Mouse (Mus musculus) MEL (cell line): ENCODE measurements at regions not wholly inside any gene's neighbourhood (a gene's known extent, or its start where the extent isn't known, plus 50 kb on each side); places are given as distances from the start of the nearest gene placed in this dataset.

ENCODE experiments used
- DNase-seq: peaks from one replicate; pipeline ENCODE4 v3.0.0; 2011; ENCODE audit warnings: low read depth, low spot score
- H3K27ac ChIP-seq: 2 replicates; pipeline ENCODE4 v1.5.1; 2012; ENCODE audit warnings: low read depth, mild to moderate bottlenecking, control low read depth, low read length, moderate library complexity; ENCODE audit not compliant: control insufficient read depth
- H3K27me3 ChIP-seq, 2 experiments: fragments of 150-350 bp in 1 of 2; sonication (generic) in 1 of 2; 2 replicates each; pipeline ENCODE4 v1.6.1; 2012; ENCODE audit warnings: low read length in 2 of 2, mild to moderate bottlenecking in 2 of 2, improper control_type of control experiment in 1 of 2, moderate library complexity in 1 of 2; ENCODE audit not compliant: insufficient read depth in 2 of 2, control insufficient read depth in 1 of 2
- H3K36me3 ChIP-seq, 2 experiments: 2 replicates each; pipeline ENCODE4 v1.6.1; 2012 to 2014; ENCODE audit warnings: low read length in 2 of 2, improper control_type of control experiment in 1 of 2, inconsistent platforms in 1 of 2, mild to moderate bottlenecking in 1 of 2; ENCODE audit not compliant: insufficient read depth in 2 of 2, control insufficient read depth in 1 of 2
- H3K4me1 ChIP-seq, 2 experiments: fragments of 150-350 bp in 1 of 2; sonication (generic) in 1 of 2; 2 replicates each; pipeline ENCODE4 v1.6.1; 2012; ENCODE audit warnings: low read length in 2 of 2, improper control_type of control experiment in 1 of 2, mild to moderate bottlenecking in 1 of 2; ENCODE audit not compliant: insufficient read depth in 2 of 2, control insufficient read depth in 1 of 2
- H3K4me3 ChIP-seq, 2 experiments: fragments of 150-350 bp in 1 of 2; sonication (generic) in 1 of 2; 2 replicates each; pipeline ENCODE4 v1.5.1; 2012; ENCODE audit warnings: low read depth in 2 of 2, low read length in 2 of 2, mild to moderate bottlenecking in 2 of 2, moderate library complexity in 2 of 2, control low read depth in 1 of 2, improper control_type of control experiment in 1 of 2; ENCODE audit not compliant: control insufficient read depth in 1 of 2, insufficient read depth in 1 of 2
- H3K79me2 ChIP-seq: 2 replicates; pipeline ENCODE4 v1.6.1; 2012; ENCODE audit warnings: mild to moderate bottlenecking, low read length, moderate library complexity; ENCODE audit not compliant: control insufficient read depth, poor library complexity, insufficient read depth
- H3K9ac ChIP-seq: 2 replicates; pipeline ENCODE4 v1.6.1; 2012; ENCODE audit warnings: low read depth, mild to moderate bottlenecking, control low read depth, low read length, moderate library complexity; ENCODE audit not compliant: control insufficient read depth, poor library complexity, severe bottlenecking
- H3K9me3 ChIP-seq: fragments of 150-350 bp; sonication (generic); replicated peaks from 2 replicates; pipeline ENCODE4 v1.6.1; 2012; ENCODE audit warnings: mild to moderate bottlenecking, low read length, improper control_type of control experiment, moderate library complexity; ENCODE audit not compliant: insufficient read depth
- BHLHE40 ChIP-seq: IDR thresholded peaks from 2 replicates; pipeline ENCODE4 v1.6.1; 2012; ENCODE audit warnings: low read depth, mild to moderate bottlenecking, inconsistent platforms, low read length, improper control_type of control experiment, borderline replicate concordance
- ELF1 ChIP-seq: IDR thresholded peaks from 2 replicates; pipeline ENCODE4 v1.6.1; 2014; ENCODE audit warnings: low read depth, mild to moderate bottlenecking, inconsistent platforms, low read length, improper control_type of control experiment, moderate library complexity
- ETS1 ChIP-seq: IDR thresholded peaks from 2 replicates; pipeline ENCODE4 v1.6.1; 2012; ENCODE audit warnings: low read depth, mild to moderate bottlenecking, inconsistent platforms, low read length, improper control_type of control experiment, moderate library complexity
- KAT2A ChIP-seq: conservative IDR thresholded peaks from 2 replicates; pipeline ENCODE4 v1.6.1; 2012; ENCODE audit warnings: low read depth, low read length, improper control_type of control experiment, inconsistent platforms
- MAZ ChIP-seq: IDR thresholded peaks from 2 replicates; pipeline ENCODE4 v1.6.1; 2012; ENCODE audit warnings: low read depth, mild to moderate bottlenecking, inconsistent platforms, low read length, improper control_type of control experiment
- MYB ChIP-seq: IDR thresholded peaks from 2 replicates; pipeline ENCODE4 v1.6.1; 2011; ENCODE audit warnings: mild to moderate bottlenecking, low read depth, low read length, improper control_type of control experiment
- MYC ChIP-seq: IDR thresholded peaks from 2 replicates; pipeline ENCODE4 v1.6.1; 2011; ENCODE audit warnings: low read depth, mild to moderate bottlenecking, low read length, improper control_type of control experiment, moderate library complexity
- NRF1 ChIP-seq: IDR thresholded peaks from 2 replicates; pipeline ENCODE4 v1.6.1; 2014; ENCODE audit warnings: low read depth, mild to moderate bottlenecking, inconsistent platforms, low read length, improper control_type of control experiment, moderate library complexity; ENCODE audit not compliant: poor library complexity, insufficient read depth, severe bottlenecking
- POLR2AphosphoS2 ChIP-seq: IDR thresholded peaks from 2 replicates; pipeline ENCODE4 v1.6.1; 2011; ENCODE audit warnings: low read length, improper control_type of control experiment
- SIN3A ChIP-seq: IDR thresholded peaks from 2 replicates; pipeline ENCODE4 v1.6.1; 2012; ENCODE audit warnings: low read length, improper control_type of control experiment, inconsistent platforms
- TAL1 ChIP-seq: IDR thresholded peaks from 2 replicates; pipeline ENCODE4 v1.6.1; 2012; ENCODE audit warnings: mild to moderate bottlenecking, inconsistent platforms, low read length, moderate library complexity, mixed read lengths
- TCF12 ChIP-seq: IDR thresholded peaks from 2 replicates; pipeline ENCODE4 v1.6.1; 2014; ENCODE audit warnings: low read depth, mild to moderate bottlenecking, inconsistent platforms, low read length, improper control_type of control experiment, moderate library complexity
- USF2 ChIP-seq, 2 experiments: IDR thresholded peaks; 2 replicates each; pipeline ENCODE4 v1.6.1; 2011 to 2012; ENCODE audit warnings: improper control_type of control experiment in 2 of 2, low read length in 2 of 2, borderline replicate concordance in 1 of 2, inconsistent platforms in 1 of 2, low read depth in 1 of 2, mild to moderate bottlenecking in 1 of 2; ENCODE audit not compliant: insufficient read depth in 1 of 2
- ZC3H11A ChIP-seq: IDR thresholded peaks from 2 replicates; pipeline ENCODE4 v1.6.1; 2012; ENCODE audit warnings: low read depth, mild to moderate bottlenecking, inconsistent platforms, low read length, improper control_type of control experiment
- ZKSCAN1 ChIP-seq: IDR thresholded peaks from 2 replicates; pipeline ENCODE4 v1.6.1; 2012; ENCODE audit warnings: low read depth, mild to moderate bottlenecking, inconsistent platforms, low read length, improper control_type of control experiment, moderate library complexity
- ZMIZ1 ChIP-seq: IDR thresholded peaks from 2 replicates; pipeline ENCODE4 v1.6.1; 2012; ENCODE audit warnings: low read depth, mild to moderate bottlenecking, inconsistent platforms, low read length, improper control_type of control experiment, moderate library complexity
- ZNF384 ChIP-seq: IDR thresholded peaks from 2 replicates; pipeline ENCODE4 v1.6.1; 2012; ENCODE audit warnings: low read depth, mild to moderate bottlenecking, inconsistent platforms, low read length, improper control_type of control experiment

DNA sequence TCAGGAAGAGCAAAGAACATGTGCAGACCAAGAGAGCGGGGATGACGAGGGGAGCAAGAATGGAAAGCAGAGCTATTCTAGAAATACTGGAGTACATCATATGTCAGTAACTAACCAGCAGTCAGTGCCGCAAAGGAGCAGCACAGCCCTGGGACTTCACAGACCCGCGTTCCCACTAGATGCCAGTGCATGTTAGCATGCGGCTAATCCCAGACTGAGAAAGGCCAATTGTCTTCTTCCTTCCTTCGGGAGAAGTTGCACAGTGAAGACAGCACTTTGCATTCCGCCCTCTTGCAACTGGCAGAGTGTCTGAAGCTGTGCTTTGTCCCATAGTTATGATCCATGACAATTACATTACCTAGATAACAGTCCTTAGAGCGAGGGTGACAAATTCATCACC is 246.1 kb upstream of the Bmper start:
- H3K36me3 ChIP-seq: no peaks in the 10 kb centered on the region
- no peak overlapping the region for H3K4me3 ChIP-seq
- no peak overlapping the region for H3K27ac ChIP-seq
- no peak for DNase-seq
- no peaks in the 10 kb centered on the region for H3K79me2 ChIP-seq
- H3K4me1 ChIP-seq: no peaks in the 10 kb centered on the region
- H3K27me3 ChIP-seq: no peaks in the 10 kb centered on the region
- no peak for TF ChIP-seq ELF1
- no peak for TF ChIP-seq ETS1
- TF ChIP-seq MAZ: no peak
- TF ChIP-seq POLR2AphosphoS2: no peak
- no peak for TF ChIP-seq TAL1
- TF ChIP-seq MYC: no peak
- TF ChIP-seq ZNF384: no peak
- TF ChIP-seq NRF1: no peak
- TF ChIP-seq BHLHE40: no peak
- TF ChIP-seq MYB: no peak
- no peak for TF ChIP-seq SIN3A
- TF ChIP-seq USF2 (IDR thresholded peaks at IDR 0.05; ENCODE audit: borderline replicate concordance in 1 of 2, insufficient read depth in 1 of 2, low read depth in 1 of 2, low read length in 2 of 2): no peak
- TF ChIP-seq ZMIZ1: no peak
- TF ChIP-seq TCF12: no peak
- TF ChIP-seq ZC3H11A: no peak
- TF ChIP-seq KAT2A: no peak
- no peak overlapping the region for H3K9ac ChIP-seq
- no peaks in the 10 kb centered on the region for H3K9me3 ChIP-seq

- TF ChIP-seq BHLHE40: no peak
- no peak overlapping the region for H3K27ac ChIP-seq
Observed at GRCm38 (mm10) chr9:22979627-22980026, 243.2 kb upstream of the Bmper start.

DNA sequence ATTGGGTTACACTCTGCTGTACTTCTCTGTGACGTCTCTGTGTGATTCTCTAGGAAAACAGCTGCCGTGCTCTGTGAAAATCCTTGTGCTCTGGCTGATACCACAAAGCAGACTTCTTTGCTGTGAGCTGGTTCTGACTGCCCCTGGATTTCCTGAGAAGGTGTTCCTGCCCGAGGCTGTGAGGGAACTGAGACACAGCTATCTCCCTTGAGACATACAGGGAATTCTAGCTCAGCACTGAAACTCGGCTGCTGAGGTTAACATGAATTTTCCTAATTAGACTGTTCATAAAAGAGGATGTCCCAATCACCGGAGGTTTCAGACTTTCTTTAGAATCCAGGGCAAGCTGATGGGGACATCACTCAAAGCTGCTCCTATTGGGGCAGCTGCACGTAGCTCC is 233.4 kb upstream of the Bmper start:
- Histone ChIP-seq H3K27me3 (0 out of 4 replicates have a peak, but pooled peaks cover 0 to 2% of the 10 kb centered on the region in 2 experiments), H3K79me2 (no peaks in the 10 kb centered on the region), H3K4me1 (no peaks in the 10 kb centered on the region), H3K36me3 (no peaks in the 10 kb centered on the region), H3K4me3 (no peak overlapping the region), H3K27ac (no peak overlapping the region), H3K9me3 (no peaks in the 10 kb centered on the region), H3K9ac (no peak overlapping the region)
- DNase-seq: no peak
- no peak for TF ChIP-seq ZKSCAN1

More at GRCm38 (mm10) chr9:22979627-22980026, 243.2 kb upstream of the Bmper start:
- Histone ChIP-seq H3K79me2 (no peaks in the 10 kb centered on the region), H3K36me3 (no peaks in the 10 kb centered on the region), H3K4me1 (no peaks in the 10 kb centered on the region), H3K9ac (no peak overlapping the region), H3K9me3 (no peaks in the 10 kb centered on the region), H3K4me3 (no peak overlapping the region), H3K27me3 (no peaks in the 10 kb centered on the region)
- DNase-seq: no peak
